Mouse (Mus musculus) thymus, adult 2 months (tissue): ENCODE results near the gene Ssh3. TPM values are rescaled to one million over a fixed set of nuclear protein-coding genes. Genes with fewer than 3 reads are reported as not detected.

Experiments used
- DNase-seq: peaks from one replicate; pipeline ENCODE4 v3.0.0; 2021
- H3K27ac ChIP-seq: fragments of 200-500 bp; 2 replicates; pipeline ENCODE4 v1.5.1; 2012; ENCODE audit warnings: low read length, control low read depth; ENCODE audit not compliant: control insufficient read depth, insufficient read depth
- H3K27me3 ChIP-seq: fragments of 200-500 bp; 2 replicates; pipeline ENCODE4 v1.6.1; 2012; ENCODE audit warnings: mild to moderate bottlenecking, low read length, moderate library complexity, mixed read lengths; ENCODE audit not compliant: control insufficient read depth, insufficient read depth
- H3K36me3 ChIP-seq: fragments of 200-500 bp; 2 replicates; pipeline ENCODE4 v1.6.1; 2012; ENCODE audit warnings: mild to moderate bottlenecking, low read length, moderate library complexity; ENCODE audit not compliant: control insufficient read depth, insufficient read depth
- H3K4me1 ChIP-seq: fragments of 200-500 bp; replicated peaks from 2 replicates; pipeline ENCODE4 v1.6.1; 2012; ENCODE audit warnings: low read length; ENCODE audit not compliant: control insufficient read depth, insufficient read depth
- H3K4me3 ChIP-seq: fragments of 200-500 bp; 2 replicates; pipeline ENCODE4 v1.5.1; 2012; ENCODE audit warnings: mild to moderate bottlenecking, low read length, control low read depth, moderate library complexity; ENCODE audit not compliant: control insufficient read depth, insufficient read depth
- CTCF ChIP-seq: fragments of 200-500 bp; IDR thresholded peaks from 2 replicates; pipeline ENCODE4 v1.5.1; 2012; ENCODE audit warnings: mild to moderate bottlenecking, control low read depth, low read length, moderate library complexity, borderline replicate concordance; ENCODE audit not compliant: control insufficient read depth, poor library complexity, insufficient read depth; ENCODE audit errors: extremely low read depth
- POLR2A ChIP-seq: fragments of 200-500 bp; IDR thresholded peaks from 2 replicates; pipeline ENCODE4 v1.6.1; 2012; ENCODE audit warnings: mild to moderate bottlenecking, low read length, control low read depth, moderate library complexity; ENCODE audit not compliant: control insufficient read depth, poor library complexity, insufficient read depth; ENCODE audit errors: extremely low read depth
- WGBS: fragments of 180-500 bp; shearing (Covaris S2); methylation state at CpG from one replicate; pipeline ENCODE4 v1.1.7; 2018; 5-methylcytosine and 5-hydroxymethylcytosine counted together
- polyA plus RNA-seq: library from polyadenylated mRNA; depleted of rRNA; stranded (reverse); fragments of >200 nt; gene quantifications from 2 replicates; pipeline ENCODE4 v1.2.3, GENCODE M21; 2012

The Ssh3 gene
- polyA plus RNA-seq, 1 experiment = 94.1 TPM

DNA sequence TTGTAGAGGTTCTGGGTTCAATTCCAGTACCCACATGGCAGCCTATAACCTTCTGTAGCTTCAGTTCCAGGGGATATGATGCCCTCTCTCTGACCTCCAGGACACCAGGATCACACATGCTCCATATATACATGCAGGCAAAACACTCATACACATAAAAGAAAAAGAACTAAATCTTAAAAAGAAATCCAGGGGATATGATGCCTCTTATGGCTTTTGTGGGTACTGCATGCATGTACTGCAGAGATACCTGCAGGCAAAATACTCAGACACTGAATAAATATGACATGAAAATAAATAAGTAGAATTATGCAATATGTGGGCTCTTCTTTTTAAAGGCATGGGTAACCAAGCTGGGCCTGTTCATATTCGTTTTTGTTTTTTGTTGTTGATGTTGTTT lies 22.0 kb downstream of the Ssh3 start:
- no peaks in the 10 kb centered on the region for H3K4me1 ChIP-seq
- no peak overlapping the region for H3K4me3 ChIP-seq
- H3K27ac ChIP-seq = no peak overlapping the region
- no peaks in the 10 kb centered on the region for H3K36me3 ChIP-seq
- TF ChIP-seq POLR2A (no peak), CTCF (no peak)
- DNase-seq = peak; percentile 37
- 67% methylated on average over 1 of the region's 1 CpGs for WGBS
- H3K27me3 ChIP-seq = no peaks in the 10 kb centered on the region

DNA sequence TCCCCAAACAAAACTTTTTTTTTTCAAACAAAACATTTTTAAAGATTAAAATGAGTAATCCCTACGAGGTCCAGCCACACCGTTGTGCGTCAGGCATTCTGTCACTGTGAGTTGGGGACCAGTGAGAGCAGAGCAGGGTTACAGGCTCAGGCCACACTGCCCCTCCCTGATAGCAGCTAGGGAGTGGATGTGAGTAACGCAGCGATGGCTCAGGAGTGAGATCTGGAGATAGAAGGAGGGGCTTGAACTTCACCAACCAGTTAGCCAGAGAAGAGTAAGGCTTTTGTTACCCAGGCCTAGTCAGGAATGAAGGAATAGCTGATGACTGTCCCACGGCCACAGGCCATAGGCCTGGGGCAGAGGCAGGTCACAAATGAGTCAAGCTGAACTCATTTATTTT lies 24.2 kb downstream of the Ssh3 start:
- TF ChIP-seq CTCF = no peak
- no peak for TF ChIP-seq POLR2A
- Histone ChIP-seq H3K36me3 (no peaks in the 10 kb centered on the region), H3K4me3 (no peak overlapping the region), H3K4me1 (no peaks in the 10 kb centered on the region), H3K27ac (no peak overlapping the region), H3K27me3 (no peaks in the 10 kb centered on the region)
- WGBS = 91% methylated on average over 6 of the region's 6 CpGs
- no peak for DNase-seq

DNA sequence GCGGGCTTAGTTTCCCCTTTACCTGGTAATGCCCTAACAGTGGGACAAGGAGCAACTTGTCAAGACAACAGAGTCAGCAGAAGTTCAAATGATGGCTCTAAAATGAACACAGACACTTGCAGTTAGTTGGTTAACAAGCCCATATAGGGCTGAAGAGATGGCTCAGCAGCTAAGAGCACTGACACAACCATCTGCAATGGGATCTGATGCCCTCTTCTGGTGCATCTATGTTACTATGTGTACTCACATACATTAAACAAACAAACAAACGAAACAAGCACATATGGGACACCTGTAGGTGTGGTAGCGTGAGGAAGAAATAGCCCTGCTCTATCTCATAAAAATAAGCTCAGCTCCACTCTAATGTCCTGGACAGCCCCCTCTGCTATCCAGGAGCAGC lies 26.6 kb downstream of the Ssh3 start:
- H3K4me1 ChIP-seq = no peaks in the 10 kb centered on the region
- TF ChIP-seq CTCF = no peak
- TF ChIP-seq POLR2A = no peak
- WGBS = 81% methylated on average over 3 of the region's 3 CpGs
- DNase-seq = no peak
- no peak overlapping the region for H3K27ac ChIP-seq
- H3K27me3 ChIP-seq = no peaks in the 10 kb centered on the region
- no peak overlapping the region for H3K4me3 ChIP-seq
- H3K36me3 ChIP-seq = no peaks in the 10 kb centered on the region

DNA sequence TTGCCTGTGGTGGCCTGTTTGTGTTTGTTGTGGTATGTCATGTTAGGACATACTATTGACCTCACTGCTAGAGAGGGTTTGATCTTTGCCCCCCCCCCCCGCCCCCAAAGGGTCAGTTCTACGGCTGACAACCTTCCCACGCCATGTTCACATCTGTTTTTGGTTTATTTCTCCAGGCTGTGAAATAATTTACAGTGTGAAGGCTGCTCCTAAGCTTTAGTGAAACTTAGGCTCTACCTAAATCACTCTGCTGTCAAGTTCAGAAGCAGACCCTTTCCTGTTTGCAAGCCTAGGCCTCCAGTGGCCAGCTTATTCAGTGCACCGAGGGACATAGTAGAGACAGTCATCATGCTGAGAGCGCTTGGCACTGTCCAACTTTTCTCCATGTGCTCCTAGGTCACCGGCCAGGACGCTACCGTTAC lies 28.7 kb downstream of the Ssh3 start:
- WGBS = 81% methylated on average over 8 of the region's 8 CpGs
- Histone ChIP-seq H3K4me3 (no peak overlapping the region), H3K36me3 (no peaks in the 10 kb centered on the region), H3K27me3 (no peaks in the 10 kb centered on the region), H3K27ac (no peak overlapping the region), H3K4me1 (no peaks in the 10 kb centered on the region)
- no peak for DNase-seq
- no peak for TF ChIP-seq POLR2A
- TF ChIP-seq CTCF = no peak

DNA sequence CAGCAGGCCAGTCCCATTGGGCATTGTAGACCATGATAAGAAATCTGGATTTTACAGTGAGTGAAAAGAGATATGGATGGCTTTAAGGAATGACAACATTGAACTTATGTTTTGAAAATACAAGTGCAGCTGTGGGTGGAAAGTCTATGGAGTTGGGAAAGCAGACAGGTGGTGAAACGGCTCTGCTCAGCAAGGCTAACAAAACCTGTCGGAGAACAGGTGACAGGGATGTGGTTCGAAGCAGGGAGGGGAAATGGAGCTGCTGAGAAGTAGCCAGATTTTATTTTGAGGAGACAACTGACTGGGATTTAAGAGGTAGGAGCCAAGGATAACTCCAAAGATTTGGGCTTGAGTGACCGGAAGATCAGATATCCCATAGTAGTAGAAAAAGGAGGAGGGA lies 34.4 kb downstream of the Ssh3 start:
- Histone ChIP-seq H3K27me3 (no peaks in the 10 kb centered on the region), H3K27ac (no peak overlapping the region), H3K4me3 (no peak overlapping the region), H3K36me3 (no peaks in the 10 kb centered on the region), H3K4me1 (peaks cover 12% of the 10 kb centered on the region)
- TF ChIP-seq POLR2A = no peak
- no peak for TF ChIP-seq CTCF
- no peak for DNase-seq
- whole genome bisulfite sequencing = 93% methylated on average over 4 of the region's 4 CpGs

DNA sequence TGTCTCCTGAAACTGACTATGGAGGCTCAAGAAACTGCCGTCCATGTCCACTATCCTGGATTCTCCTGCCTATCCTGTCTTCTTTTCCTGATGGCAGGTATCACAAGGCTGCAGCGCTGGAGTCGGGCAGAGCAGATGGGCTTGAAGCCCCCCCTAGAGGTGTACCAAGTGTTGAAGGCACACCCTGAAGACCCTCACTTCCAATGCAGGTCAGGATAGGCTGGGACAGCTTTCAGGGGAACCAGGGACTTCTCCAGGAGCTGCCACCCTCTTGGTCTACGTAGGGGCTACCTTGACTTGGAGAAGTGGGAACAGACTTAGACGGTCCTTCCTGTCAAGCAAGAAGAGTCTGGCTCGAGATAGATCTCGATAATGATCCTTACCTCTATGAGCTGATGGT lies 36.3 kb downstream of the Ssh3 start:
- peaks cover 18% of the 10 kb centered on the region for H3K4me1 ChIP-seq
- H3K4me3 ChIP-seq = no peak overlapping the region

DNA sequence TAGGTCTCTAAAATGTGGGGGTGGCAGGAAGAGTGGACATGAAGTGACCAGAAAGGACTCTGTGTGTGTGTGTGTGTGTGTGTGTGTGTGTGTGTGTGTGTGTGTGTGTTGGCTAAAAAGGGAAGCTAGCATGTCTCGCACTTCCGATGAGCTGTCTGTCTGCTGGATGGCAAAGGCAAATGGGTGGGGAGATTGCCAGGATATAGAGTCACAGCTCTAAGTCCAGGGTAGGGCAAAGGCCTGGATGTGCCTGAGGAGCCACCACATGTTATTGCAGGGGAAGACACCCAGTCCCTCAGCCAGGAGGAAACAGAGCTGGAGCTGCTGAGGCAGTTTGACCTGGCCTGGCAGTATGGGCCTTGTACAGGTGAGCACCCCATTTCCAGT lies 36.8 kb downstream of the Ssh3 start:
- no peak for DNase-seq
- peak overlapping the region; percentile 77 for H3K4me3 ChIP-seq
- TF ChIP-seq POLR2A = no peak
- no peak for TF ChIP-seq CTCF
- WGBS = 0% methylated on average over 2 of the region's 2 CpGs
- H3K36me3 ChIP-seq = no peaks in the 10 kb centered on the region
- H3K4me1 ChIP-seq = peaks cover 22% of the 10 kb centered on the region
- peak overlapping the region; percentile 35 for H3K27ac ChIP-seq
- no peaks in the 10 kb centered on the region for H3K27me3 ChIP-seq

More for the DNA sequence above, 36.3 kb downstream of the Ssh3 start:
- Histone ChIP-seq H3K36me3 (no peaks in the 10 kb centered on the region), H3K27me3 (no peaks in the 10 kb centered on the region), H3K27ac (no peak overlapping the region)
- 85% methylated on average over 7 of the region's 7 CpGs for WGBS
- TF ChIP-seq CTCF (no peak), POLR2A (no peak)
- no peak for DNase-seq
